Mouse (Mus musculus) heart, adult 2 months (tissue): ENCODE measurements around the gene A630076J17Rik.

Experiments used
- CTCF ChIP-seq: fragments of 200-600 bp; IDR thresholded peaks from 2 replicates; pipeline ENCODE4 v1.8.1; 2022; ENCODE audit warnings: antibody characterized with exemption, mild to moderate bottlenecking, moderate library complexity
- EP300 ChIP-seq: fragments of 200-500 bp; IDR thresholded peaks from 2 replicates; pipeline ENCODE4 v1.6.1; 2011; ENCODE audit warnings: low read depth, low read length, control low read depth; ENCODE audit not compliant: insufficient read depth
- POLR2A ChIP-seq: fragments of 200-500 bp; IDR thresholded peaks from 2 replicates; pipeline ENCODE4 v1.6.1; 2011; ENCODE audit warnings: mild to moderate bottlenecking, low read depth, low read length, control low read depth; ENCODE audit not compliant: insufficient read depth

- TF ChIP-seq CTCF: no peak
- no peak for TF ChIP-seq POLR2A
- TF ChIP-seq EP300: no peak
Measured at GRCm38 (mm10) chr3:107257924-107258323, 27.5 kb downstream of the A630076J17Rik start.
